Mouse (Mus musculus) C2C12 (cell line): ENCODE data around the gene Tbl3. TPM values are rescaled to one million over a fixed set of nuclear protein-coding genes. Genes with fewer than 3 reads are reported as not detected.

Source experiments
- H3K27me3 ChIP-seq: one replicate; pipeline ENCODE4 v1.6.1; 2011; ENCODE audit not compliant: control insufficient read depth, insufficient read depth, insufficient read length
- H3K36me3 ChIP-seq: one replicate; pipeline ENCODE4 v1.6.1; 2011; ENCODE audit not compliant: control insufficient read depth, insufficient read depth
- H3K4me3 ChIP-seq: one replicate; pipeline ENCODE4 v1.5.1; 2011; ENCODE audit warnings: mild to moderate bottlenecking, control low read depth; ENCODE audit not compliant: poor library complexity, insufficient read depth, severe bottlenecking
- H3K79me2 ChIP-seq: one replicate; pipeline ENCODE4 v1.6.1; 2011; ENCODE audit not compliant: control insufficient read depth, insufficient read depth
- H3K79me3 ChIP-seq: one replicate; pipeline ENCODE4 v1.6.1; 2011; ENCODE audit warnings: low read depth, control low read depth
- H3ac ChIP-seq: one replicate; pipeline ENCODE3; 2011; ENCODE audit warnings: low read depth; ENCODE audit not compliant: control insufficient read depth, insufficient read length
- CEBPB ChIP-seq: IDR thresholded peaks from one replicate; pipeline ENCODE4 v1.6.1; 2011; ENCODE audit warnings: low read depth, mild to moderate bottlenecking, control low read depth, moderate library complexity
- CTCF ChIP-seq: IDR thresholded peaks from one replicate; pipeline ENCODE4 v1.5.1; 2011; ENCODE audit not compliant: control insufficient read depth, insufficient read depth, insufficient read length
- FOSL1 ChIP-seq: IDR thresholded peaks from one replicate; pipeline ENCODE4 v1.8.0; 2011; ENCODE audit warnings: mild to moderate bottlenecking, low read length; ENCODE audit not compliant: poor library complexity, insufficient read depth, severe bottlenecking
- MAX ChIP-seq: IDR thresholded peaks from one replicate; pipeline ENCODE4 v1.6.1; 2011; ENCODE audit warnings: mild to moderate bottlenecking, control low read depth
- MYOD1 ChIP-seq: IDR thresholded peaks from one replicate; pipeline ENCODE4 v1.6.1; 2011; ENCODE audit warnings: low read depth; ENCODE audit not compliant: control insufficient read depth, insufficient read length
- MYOG ChIP-seq: IDR thresholded peaks from one replicate; pipeline ENCODE4 v1.6.1; 2011; ENCODE audit not compliant: control insufficient read depth, insufficient read length; ENCODE audit errors: extremely low read depth
- USF1 ChIP-seq: IDR thresholded peaks from one replicate; pipeline ENCODE4 v1.6.1; 2011; ENCODE audit warnings: low read depth, mild to moderate bottlenecking, control low read depth, moderate library complexity
- polyA plus RNA-seq: library from polyadenylated mRNA; unstranded; fragments of >200 nt; fragmentation: generic; extraction: Trizol; gene quantifications from one replicate; pipeline ENCODE4 v1.2.1, GENCODE M21; 2012; ENCODE audit warnings: missing spikeins

Tbl3 gene
- polyA plus RNA-seq, 1 experiment: 83.8 TPM

GRCm38 (mm10) chr17:24658017-24658758, 49.3 kb downstream of the Tbl3 start, which contains the start of gene Npw:
Gene Npw (minus strand): TSS chr17:24658457.
- H3K79me2 ChIP-seq: no peaks in the 10 kb centered on the region
- no peak within 1 kb of the TSS for H3K4me3 ChIP-seq
- H3K27me3 ChIP-seq: peaks cover 21% of the 10 kb centered on the region
- no peak for TF ChIP-seq CTCF
- no peak for TF ChIP-seq MYOG
- no peak for TF ChIP-seq USF1
- no peak for TF ChIP-seq MYOD1
- no peak for TF ChIP-seq FOSL1
- no peak for TF ChIP-seq CEBPB
- TF ChIP-seq MAX: no peak
- no peaks in the 10 kb centered on the region for H3K79me3 ChIP-seq
- H3K36me3 ChIP-seq: no peaks in the 10 kb centered on the region
- no peak within 1 kb of the TSS for H3ac ChIP-seq

GRCm38 (mm10) chr17:24654969-24655368, 52.5 kb downstream of the Tbl3 start:
- Histone ChIP-seq H3K4me3 (no peak overlapping the region), H3ac (no peak overlapping the region), H3K36me3 (no peaks in the 10 kb centered on the region), H3K79me2 (no peaks in the 10 kb centered on the region), H3K27me3 (peaks cover 21% of the 10 kb centered on the region), H3K79me3 (no peaks in the 10 kb centered on the region)
- TF ChIP-seq CEBPB (no peak), MYOD1 (no peak), FOSL1 (no peak), MAX (no peak), CTCF (no peak), USF1 (no peak), MYOG (no peak)

GRCm38 (mm10) chr17:24653967-24654710, 53.3 kb downstream of the Tbl3 start:
- Histone ChIP-seq H3K79me2 (no peaks in the 10 kb centered on the region), H3K27me3 (peaks cover 17% of the 10 kb centered on the region), H3K4me3 (no peak overlapping the region), H3K36me3 (no peaks in the 10 kb centered on the region), H3ac (no peak overlapping the region), H3K79me3 (no peaks in the 10 kb centered on the region)
- TF ChIP-seq MAX (no peak), CTCF (peak; percentile 82), MYOG (no peak), CEBPB (no peak)

- Histone ChIP-seq H3K79me2 (no peaks in the 10 kb centered on the region), H3K27me3 (peaks cover 4% of the 10 kb centered on the region), H3K4me3 (no peak overlapping the region), H3K79me3 (no peaks in the 10 kb centered on the region), H3ac (no peak overlapping the region), H3K36me3 (no peaks in the 10 kb centered on the region)
- no peak for TF ChIP-seq MYOG
- no peak for TF ChIP-seq FOSL1
- TF ChIP-seq MAX: no peak
Observed at GRCm38 (mm10) chr17:24651835-24652234, 55.6 kb downstream of the Tbl3 start.

- peaks cover 4% of the 10 kb centered on the region for H3K27me3 ChIP-seq
- no peak overlapping the region for H3K4me3 ChIP-seq
- H3K79me2 ChIP-seq: no peaks in the 10 kb centered on the region
- no peak for TF ChIP-seq USF1
- no peak for TF ChIP-seq CTCF
- no peak for TF ChIP-seq FOSL1
- no peak for TF ChIP-seq MAX
- no peak for TF ChIP-seq CEBPB
- no peak overlapping the region for H3ac ChIP-seq
- no peaks in the 10 kb centered on the region for H3K36me3 ChIP-seq
- no peaks in the 10 kb centered on the region for H3K79me3 ChIP-seq
Observed at GRCm38 (mm10) chr17:24650766-24651165, 56.7 kb downstream of the Tbl3 start.

GRCm38 (mm10) chr17:24650070-24650616, 57.3 kb downstream of the Tbl3 start, which contains the start of gene Slc9a3r2:
Gene Slc9a3r2 (minus strand): TSS chr17:24650327.
- Histone ChIP-seq H3K27me3 (peaks cover 4% of the 10 kb centered on the region), H3K79me2 (no peaks in the 10 kb centered on the region), H3K36me3 (no peaks in the 10 kb centered on the region), H3ac (peak within 1 kb of the TSS; percentile 73), H3K79me3 (no peaks in the 10 kb centered on the region), H3K4me3 (peak within 1 kb of the TSS; percentile 23)
- TF ChIP-seq MAX (no peak), FOSL1 (no peak), MYOG (no peak), CTCF (no peak), MYOD1 (no peak), CEBPB (no peak), USF1 (no peak)
